Comparison of ENCODE assay signal across 7 mouse cellular contexts in the genomic region with DNA sequence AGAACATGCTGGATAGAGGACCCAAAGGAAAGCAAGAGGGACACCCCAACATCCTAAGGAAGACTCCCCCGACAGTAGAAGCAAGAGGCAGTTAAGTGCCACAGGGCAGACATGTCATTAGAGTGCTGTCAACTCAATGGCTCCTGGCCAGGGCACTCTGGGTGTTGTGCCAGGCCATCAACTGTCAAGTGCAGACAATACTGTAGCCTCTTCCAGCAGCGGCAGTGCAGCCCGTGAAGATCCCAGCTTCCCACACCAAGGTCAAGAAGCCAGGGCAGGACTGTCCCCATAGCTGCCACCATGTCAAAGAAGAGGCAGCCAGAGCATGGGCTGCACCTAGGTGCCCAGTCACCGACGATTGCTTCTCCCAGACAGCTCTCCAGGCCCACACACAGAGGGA. TPM values are rescaled to one million over a fixed set of nuclear protein-coding genes. Genes with fewer than 3 reads are reported as not detected.
DNase-seq lines count a peak whose midpoint lies in the region; ATAC-seq lines count a peak whose summit lies in the region.

No protein-coding gene starts in this region.

- DNase-seq in 3T3-L1 (ENCODE audit: low read depth, low spot score) = peak; percentile 51
- peak; percentile 49 for DNase-seq in MN1 (ENCODE audit: low spot score)
- no peak for DNase-seq in embryonic facial prominence, embryonic 14.5 days (ENCODE audit: low spot score)
- DNase-seq in intestine, embryonic 14.5 days (ENCODE audit: low spot score) = no peak
- peak; percentile 73 for DNase-seq in lung, postnatal 36 days
- DNase-seq in thymus, postnatal 25 days = no peak
- no peak for DNase-seq in layer of hippocampus, adult 9-10 months (ENCODE audit: low spot score)

- H3K9ac ChIP-seq in embryonic facial prominence, embryonic 14.5 days (ENCODE audit: low read depth, low read length) = peak overlapping the region; percentile 92
- peak overlapping the region; percentile 94 for H3K9ac ChIP-seq in intestine, embryonic 14.5 days (ENCODE audit: low read length)

- peaks cover 54% of the 10 kb centered on the region for H3K4me1 ChIP-seq in embryonic facial prominence, embryonic 14.5 days (ENCODE audit: control insufficient read depth, insufficient read depth, low read length)
- H3K4me1 ChIP-seq in intestine, embryonic 14.5 days (replicated peaks; ENCODE audit: control insufficient read depth, insufficient read depth, low read length) = peaks cover 58% of the 10 kb centered on the region

- ATAC-seq in embryonic facial prominence, embryonic 14.5 days (ENCODE audit: low read depth) = no peak
- ATAC-seq in intestine, embryonic 14.5 days (replicated peaks; ENCODE audit: low FRiP score, low TSS enrichment, low read depth) = no peak

- peak overlapping the region; percentile 92 for H3K4me3 ChIP-seq in embryonic facial prominence, embryonic 14.5 days (ENCODE audit: low read depth, low read length)
- peak overlapping the region; percentile 53 for H3K4me3 ChIP-seq in intestine, embryonic 14.5 days (ENCODE audit: low read depth, low read length)

- H3K4me2 ChIP-seq in embryonic facial prominence, embryonic 14.5 days (ENCODE audit: low read depth, low read length) = peak overlapping the region; percentile 70
- peak overlapping the region; percentile 91 for H3K4me2 ChIP-seq in intestine, embryonic 14.5 days (ENCODE audit: low read length)

- 7% methylated on average over 5 of the region's 5 CpGs for WGBS in embryonic facial prominence, embryonic 14.5 days
- whole genome bisulfite sequencing in intestine, embryonic 14.5 days = 32% methylated on average over 5 of the region's 5 CpGs

- H3K27ac ChIP-seq in embryonic facial prominence, embryonic 14.5 days (replicated peaks; ENCODE audit: low read depth, low read length) = no peak overlapping the region
- peak overlapping the region; percentile 18; the same call in 1 of the 2 replicates for H3K27ac ChIP-seq in intestine, embryonic 14.5 days (ENCODE audit: low read depth)

- H3K27me3 ChIP-seq in embryonic facial prominence, embryonic 14.5 days (replicated peaks; ENCODE audit: control insufficient read depth, insufficient read depth, low read length) = no peaks in the 10 kb centered on the region
- no peaks in the 10 kb centered on the region for H3K27me3 ChIP-seq in intestine, embryonic 14.5 days (replicated peaks; ENCODE audit: control insufficient read depth, insufficient read depth, low read length)

- H3K36me3 ChIP-seq in embryonic facial prominence, embryonic 14.5 days (ENCODE audit: control insufficient read depth, insufficient read depth, low read length) = peaks cover 24% of the 10 kb centered on the region; the same call in 1 of the 2 replicates
- peaks cover 12% of the 10 kb centered on the region for H3K36me3 ChIP-seq in intestine, embryonic 14.5 days (ENCODE audit: control insufficient read depth, insufficient read depth, low read length)

- H3K9me3 ChIP-seq in embryonic facial prominence, embryonic 14.5 days (ENCODE audit: control insufficient read depth, low read length) = no peaks in the 10 kb centered on the region
- no peaks in the 10 kb centered on the region for H3K9me3 ChIP-seq in intestine, embryonic 14.5 days (ENCODE audit: control insufficient read depth, low read length)

RNA-seq across cellular contexts. Expression of gene Soga1, which starts 1.9 kb away (rescaled TPM):
- 5.2 and 6.3 TPM in 2 replicates for polyA plus RNA-seq in embryonic facial prominence, embryonic 14.5 days (2014; fragmentation: Nextera tagmentation; extraction: Ambion mirVana)
- polyA plus RNA-seq in intestine, embryonic 14.5 days (2014; fragmentation: Nextera tagmentation; extraction: Ambion mirVana) = 4.7 and 6.1 TPM in 2 replicates

RNA-seq across cellular contexts. Expression of gene Tldc2, which starts 9.7 kb away (rescaled TPM):
- polyA plus RNA-seq in embryonic facial prominence, embryonic 14.5 days (2014; fragmentation: Nextera tagmentation; extraction: Ambion mirVana) = not detected in 2 replicates
- polyA plus RNA-seq in intestine, embryonic 14.5 days (2014; fragmentation: Nextera tagmentation; extraction: Ambion mirVana) = not detected in 2 replicates

RNA-seq across cellular contexts. Expression of gene Samhd1, which starts 57.9 kb away (rescaled TPM):
- 23.6 and 24.0 TPM in 2 replicates for polyA plus RNA-seq in embryonic facial prominence, embryonic 14.5 days (2014; fragmentation: Nextera tagmentation; extraction: Ambion mirVana)
- polyA plus RNA-seq in intestine, embryonic 14.5 days (2014; fragmentation: Nextera tagmentation; extraction: Ambion mirVana) = 28.1 and 28.7 TPM in 2 replicates

Comparison
In these comparisons a context has a peak if more than half of its experiments do, and no peak if none do; other contexts are left out.
1. DNase-seq: peak in 3T3-L1 (single experiment), MN1 (single experiment) and lung, postnatal 36 days (single experiment); none in embryonic facial prominence, embryonic 14.5 days (single experiment), intestine, embryonic 14.5 days (single experiment), thymus, postnatal 25 days (single experiment) and layer of hippocampus, adult 9-10 months (single experiment).